Mouse (Mus musculus): ENCODE measurements around the gene Tcf25.
A peak's percentile ranks its signal among the peaks of the same experiment; 100 is the strongest.
"Not testable (repeated sequence)": the region's sequence is repeated elsewhere in the genome, so short reads cannot be mapped to it uniquely, and the experiment has no call there.

Gene Tcf25

GRCm38 (mm10) chr8:123428939-123429721 lies 55.6 kb downstream of the Tcf25 start:
- no peak for DNase-seq (ENCODE audit: low spot score)

DNA sequence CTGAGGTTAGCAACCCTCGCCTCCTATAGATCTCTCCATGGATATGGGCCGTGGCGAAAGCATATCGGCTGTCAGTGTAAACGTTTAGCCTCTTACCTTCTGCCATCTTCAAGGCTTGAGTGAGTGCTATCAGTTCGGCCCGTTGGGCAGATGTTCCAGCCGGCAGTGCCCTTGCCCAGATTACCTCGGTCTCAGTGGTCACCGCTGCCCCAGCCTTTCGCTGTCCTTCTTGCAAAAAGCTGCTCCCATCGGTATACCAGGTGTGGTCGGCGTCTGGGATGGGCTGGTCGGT lies 56.1 kb downstream of the Tcf25 start:
- DNase-seq (ENCODE audit: low spot score), result not testable (repeated sequence)

DNA sequence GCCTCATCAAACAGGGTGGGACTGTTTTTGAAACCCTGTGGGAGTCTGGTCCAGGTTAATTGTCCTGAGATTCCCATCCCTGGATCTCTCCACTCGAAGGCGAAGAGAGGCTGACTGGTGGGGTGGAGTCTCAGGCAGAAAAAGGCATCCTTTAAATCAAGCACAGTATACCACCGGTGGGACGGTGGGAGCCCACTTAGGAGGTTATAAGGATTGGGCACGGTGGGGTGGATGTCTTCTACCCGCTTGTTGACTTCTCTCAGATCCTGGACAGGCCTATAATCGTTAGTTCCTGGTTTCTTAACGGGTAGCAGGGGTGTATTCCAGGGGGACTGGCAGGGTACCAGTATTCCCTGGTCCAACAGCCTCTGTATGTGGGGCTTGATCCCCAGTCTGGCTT lies 57.4 kb downstream of the Tcf25 start:
- not testable (repeated sequence) for DNase-seq (ENCODE audit: low spot score)

DNA sequence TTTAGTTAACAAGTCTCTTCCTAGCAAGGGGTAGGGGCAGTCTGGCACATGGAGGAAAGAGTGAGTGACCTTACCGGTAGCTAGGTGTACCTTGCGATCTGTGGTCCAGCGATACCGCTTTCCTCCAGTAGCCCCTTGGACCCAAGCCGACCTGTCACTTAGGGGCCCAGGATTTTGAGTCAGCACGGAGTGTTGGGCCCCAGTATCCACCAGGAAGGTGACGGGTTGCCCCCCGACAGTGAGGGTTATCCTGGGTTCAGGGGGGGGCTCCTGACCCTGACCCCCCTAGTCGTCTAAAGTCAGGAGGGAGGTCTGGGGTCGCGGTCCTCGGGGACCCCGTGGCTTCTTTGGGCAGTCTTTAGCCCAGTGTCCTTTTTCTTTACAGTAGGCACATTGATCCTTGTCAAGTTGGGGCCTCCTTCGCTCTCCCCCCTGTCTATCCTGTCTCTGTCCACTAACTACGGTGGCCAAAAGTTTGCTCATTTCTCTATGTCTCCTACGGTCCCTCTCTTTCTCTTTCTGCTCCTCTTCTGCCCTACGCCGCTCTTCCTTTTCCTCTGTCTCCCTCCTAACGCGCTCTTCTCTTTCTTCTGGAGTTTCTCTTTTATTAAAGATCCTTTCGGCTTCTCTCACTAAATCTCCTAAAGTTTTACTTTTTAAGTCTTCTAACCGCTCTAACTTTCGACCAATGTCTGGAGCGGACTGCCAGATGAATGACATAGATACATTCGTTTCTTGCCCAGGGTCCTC lies 58.2 kb downstream of the Tcf25 start:
- no peak for DNase-seq (ENCODE audit: low spot score)

DNA sequence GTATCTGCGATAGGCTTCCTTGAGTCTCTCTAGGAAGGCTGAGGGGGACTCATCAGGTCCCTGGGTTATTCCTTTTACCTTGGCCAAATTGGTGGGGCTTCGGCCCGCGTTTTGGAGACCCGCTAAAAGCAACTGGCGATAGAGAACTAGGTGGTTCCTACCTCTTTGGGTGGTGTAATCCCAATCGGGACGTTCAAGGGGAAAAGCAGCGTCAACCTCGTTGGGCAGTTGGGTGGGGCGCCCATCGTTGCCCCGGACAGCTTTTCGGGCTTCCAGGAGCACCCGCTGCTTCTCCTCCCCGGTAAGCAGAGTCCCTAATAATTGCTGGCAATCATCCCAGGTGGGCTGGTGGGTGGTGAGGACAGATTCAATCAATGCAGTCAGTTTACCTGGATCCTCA lies 58.8 kb downstream of the Tcf25 start:
- no peak for DNase-seq (ENCODE audit: low spot score)

DNA sequence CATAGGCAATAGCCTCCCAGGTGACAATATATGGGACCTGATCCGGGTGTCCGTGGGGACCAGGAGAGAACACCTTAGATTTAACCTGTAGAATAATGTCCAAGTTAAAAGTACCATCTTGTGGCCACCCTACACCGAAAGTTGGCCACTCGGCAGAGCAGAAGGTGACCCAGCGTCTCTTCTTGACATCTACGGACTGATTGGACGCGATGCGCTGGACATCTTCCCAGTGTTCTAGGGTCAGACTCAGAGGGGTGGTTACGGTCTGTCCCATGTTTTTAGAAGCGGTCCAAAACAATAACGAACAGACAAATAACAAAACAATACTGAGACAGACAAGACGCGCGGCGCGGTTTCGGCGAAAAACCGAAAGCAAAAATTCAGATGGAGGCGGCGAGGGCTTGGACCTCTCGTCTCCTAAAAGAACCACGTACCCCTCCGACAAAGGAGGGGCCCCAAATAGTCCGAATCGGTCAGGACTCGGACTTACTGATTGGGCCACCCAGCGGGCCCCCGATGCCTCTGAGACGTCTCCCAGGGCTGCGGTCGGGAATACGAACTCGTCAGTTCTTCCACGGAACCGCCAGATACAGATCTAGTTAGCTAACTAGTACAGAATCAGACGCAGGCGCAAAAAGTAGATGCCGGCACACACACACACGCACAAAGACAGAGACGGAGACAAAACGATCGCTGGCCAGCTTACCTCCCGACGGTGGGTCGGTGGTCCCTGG lies 59.9 kb downstream of the Tcf25 start:
- DNase-seq (ENCODE audit: low spot score), result not testable (repeated sequence)

DNA sequence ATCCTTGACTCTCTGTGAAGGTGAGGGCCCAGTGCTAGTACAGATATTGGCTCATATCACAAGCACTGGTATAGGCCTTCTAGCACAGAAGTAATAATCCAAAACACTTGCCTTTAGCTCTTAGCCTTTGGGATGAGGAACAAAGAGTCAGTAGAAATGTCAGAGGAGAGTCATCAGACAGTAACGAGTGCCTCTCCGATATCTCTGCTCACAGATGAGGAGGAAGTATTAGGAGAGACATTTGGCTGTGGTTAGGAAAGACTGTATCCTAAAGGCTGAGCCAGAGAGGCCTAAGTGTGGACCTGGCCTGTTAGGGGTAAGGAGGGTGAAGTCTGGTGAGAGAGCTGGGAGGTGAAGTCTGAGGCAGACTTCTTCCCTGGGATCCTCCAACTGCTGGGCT lies 68.2 kb downstream of the Tcf25 start:
- DNase-seq (ENCODE audit: low spot score), result no peak

DNA sequence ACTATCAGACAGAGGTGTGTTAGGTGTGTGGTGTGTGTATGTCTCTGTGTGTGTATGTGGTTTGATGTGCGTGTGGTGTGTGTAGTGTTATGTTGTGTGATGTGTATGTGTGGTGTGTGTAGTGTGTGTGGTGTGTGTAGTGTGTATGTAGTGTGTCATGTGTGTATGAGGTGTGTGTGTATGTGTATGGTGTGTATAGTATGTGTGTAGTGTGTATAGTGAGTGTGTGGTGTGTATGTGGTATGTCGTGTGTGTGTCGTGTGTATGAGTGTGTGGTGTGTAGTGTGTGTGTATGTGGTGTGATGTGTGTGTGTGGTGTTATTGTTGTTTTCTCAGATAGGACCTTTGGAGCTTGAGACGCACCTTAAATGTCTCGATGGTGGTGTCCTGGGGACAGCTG lies 68.8 kb downstream of the Tcf25 start:
- no peak for DNase-seq (ENCODE audit: low spot score)

- peak; percentile 92 for DNase-seq (ENCODE audit: low spot score)
These were observed 69.5 kb downstream of the Tcf25 start for GRCm38 (mm10) chr8:123442871-123443575.

- DNase-seq (ENCODE audit: low spot score), result no peak
These were observed 70.0 kb downstream of the Tcf25 start for GRCm38 (mm10) chr8:123443576-123443921.

- DNase-seq (ENCODE audit: low spot score), result no peak
These were observed 70.6 kb downstream of the Tcf25 start for GRCm38 (mm10) chr8:123444131-123444530.

DNA sequence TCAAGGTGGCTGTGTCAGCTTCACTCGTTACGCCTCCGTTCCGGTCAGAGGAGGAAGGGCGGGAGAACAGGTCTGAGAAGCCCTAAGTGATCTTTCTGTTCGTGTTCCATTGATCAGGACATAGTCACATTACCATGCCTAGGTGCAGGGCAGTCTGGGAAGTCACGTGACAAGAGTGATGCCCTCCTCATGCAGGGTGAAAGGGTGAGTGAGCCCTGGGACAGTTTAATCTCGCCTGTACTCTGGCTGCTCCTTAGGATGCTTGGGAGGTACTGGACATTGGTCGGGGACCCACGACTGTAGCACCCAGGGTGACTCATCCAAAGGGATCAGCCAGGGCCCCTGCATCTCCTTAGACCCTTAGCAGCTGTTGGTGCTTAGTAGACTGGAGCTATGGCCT lies 72.4 kb downstream of the Tcf25 start:
- DNase-seq (ENCODE audit: low spot score), result no peak

DNA sequence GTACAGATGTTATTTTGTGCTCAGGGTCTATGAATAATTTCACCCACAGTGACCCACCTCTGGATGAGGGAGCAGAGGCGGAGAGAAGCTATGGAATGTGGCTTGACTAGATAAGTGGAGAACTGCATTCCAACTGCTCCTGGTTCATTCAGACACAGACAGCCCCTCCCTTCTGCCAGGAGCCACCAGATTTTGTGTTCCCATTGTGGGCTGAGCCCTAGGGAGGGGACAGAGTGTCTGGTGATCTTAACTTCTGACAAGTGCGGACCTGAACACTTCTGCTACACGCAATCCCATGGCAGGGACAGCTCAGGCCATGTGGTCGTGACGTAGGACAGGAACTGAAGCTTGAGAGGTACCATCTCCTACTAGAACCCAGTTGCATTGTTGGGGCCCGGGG lies 73.2 kb downstream of the Tcf25 start:
- DNase-seq (ENCODE audit: low spot score), result no peak

DNA sequence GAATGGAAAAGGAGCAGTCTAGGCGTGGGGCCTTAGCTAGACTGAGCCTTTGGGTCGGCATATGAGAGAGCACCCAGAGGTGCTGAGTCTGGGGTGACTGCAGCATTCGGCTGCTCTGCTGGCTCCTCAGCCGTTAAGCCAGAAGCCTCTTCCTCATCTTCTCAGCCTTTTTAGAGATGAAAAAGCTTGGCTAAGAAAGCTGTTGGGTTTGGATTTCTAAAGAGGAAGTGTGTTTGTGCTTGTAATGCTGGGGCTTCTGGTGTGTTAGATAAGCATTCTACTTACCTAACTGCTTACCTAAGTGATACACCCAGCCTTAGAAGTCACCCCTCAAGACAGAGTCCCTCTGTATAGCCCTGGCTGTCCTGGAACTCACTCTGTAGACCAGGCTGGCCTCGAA lies 77.2 kb downstream of the Tcf25 start:
- DNase-seq (ENCODE audit: low spot score), result no peak

GRCm38 (mm10) chr8:123451747-123452146 lies 78.2 kb downstream of the Tcf25 start:
- DNase-seq (ENCODE audit: low spot score), result not testable (repeated sequence)

- no peak for DNase-seq (ENCODE audit: low spot score)
These were observed 78.6 kb downstream of the Tcf25 start for GRCm38 (mm10) chr8:123452149-123452548.

DNA sequence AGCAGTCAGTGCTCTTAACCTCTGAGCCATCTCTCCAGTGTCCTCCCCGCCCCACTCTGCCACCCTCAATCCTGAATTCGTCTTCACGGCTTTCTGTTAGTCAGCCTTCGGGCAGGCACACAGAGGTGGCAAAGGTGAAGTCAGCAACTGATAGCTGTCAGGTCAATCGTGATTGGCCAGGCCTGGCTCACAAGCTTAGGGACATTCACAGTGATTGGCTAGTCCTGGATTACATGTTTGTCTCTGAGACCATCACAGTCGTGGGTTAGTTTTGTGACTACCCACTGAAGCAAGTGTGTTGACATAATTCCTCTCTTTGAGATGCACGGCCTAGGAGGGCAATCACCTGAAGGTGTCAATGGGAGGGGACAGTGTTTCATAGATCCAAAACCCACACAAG lies 79.7 kb downstream of the Tcf25 start:
- DNase-seq (ENCODE audit: low spot score), result no peak

All from ovary, postnatal 36 days (tissue).